Mouse (Mus musculus): ENCODE measurements around the gene Sgsm2.

DNA sequence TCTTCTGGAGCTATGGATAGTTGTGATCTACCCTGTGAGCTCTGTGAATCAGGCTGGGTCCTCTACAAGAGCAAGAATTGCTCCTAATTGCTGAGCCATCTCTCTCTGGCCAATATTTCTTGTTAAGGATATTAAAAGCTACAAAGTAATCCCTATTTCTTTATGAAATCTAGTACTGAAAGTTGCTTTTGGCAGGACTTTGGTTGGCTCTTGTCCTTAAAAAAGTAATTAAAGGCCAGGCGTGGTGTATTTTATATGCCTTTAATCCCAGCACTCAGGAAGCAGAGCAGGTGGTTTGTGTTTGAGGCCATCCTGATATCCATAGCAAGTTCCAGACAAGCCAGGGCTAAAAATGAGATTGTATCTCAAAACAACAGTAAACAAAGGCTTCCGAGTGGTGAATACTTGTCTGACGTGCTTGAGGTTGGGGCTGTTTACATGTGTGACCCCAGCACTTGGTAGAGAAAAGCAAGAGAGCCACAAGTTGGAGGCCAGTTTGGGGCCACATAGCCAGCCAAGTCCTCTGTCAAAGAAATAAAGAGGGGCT, 92.7 kb downstream of the Sgsm2 start:
- TF ChIP-seq CTCF (IDR thresholded peaks at IDR 0.05; ENCODE audit: extremely low read depth, insufficient read depth, low read length) (no peak), POLR2A (IDR thresholded peaks at IDR 0.05; ENCODE audit: extremely low read depth, insufficient read depth, low read length) (no peak)
